Mouse (Mus musculus): Measurements from ENCODE around the gene Gli1. TPM values are rescaled to one million over a fixed set of nuclear protein-coding genes. Genes with fewer than 3 reads are reported as not detected.

The Gli1 gene
- polyA plus RNA-seq, 1 experiment from 2014 or later = 1.2 TPM

GRCm38 (mm10) chr10:127281316-127281715 lies 60.5 kb downstream of the Gli1 start:
- Histone ChIP-seq H3K4me1 (ENCODE audit: control insufficient read depth, insufficient read depth, low read length) (peaks cover 6% of the 10 kb centered on the region; the same call in 1 of the 2 replicates), H3K27me3 (ENCODE audit: control insufficient read depth, insufficient read depth, low read length) (no peaks in the 10 kb centered on the region), H3K4me2 (ENCODE audit: low read length) (no peak overlapping the region), H3K9ac (replicated peaks; ENCODE audit: low read length) (no peak overlapping the region), H3K36me3 (ENCODE audit: control insufficient read depth, insufficient read depth, low read length) (peaks cover 100% of the 10 kb centered on the region), H3K9me3 (ENCODE audit: control insufficient read depth, low read length) (no peaks in the 10 kb centered on the region), H3K4me3 (replicated peaks; ENCODE audit: low read depth, low read length) (no peak overlapping the region), H3K27ac (replicated peaks; ENCODE audit: low read depth, low read length) (no peak overlapping the region)
- ATAC-seq (ENCODE audit: low FRiP score, low TSS enrichment) (no peak), DNase-seq (no peak)
- 85% methylated on average over 8 of the region's 8 CpGs for WGBS

Other genes starting within 250 kb of the Gli1 start
- 82.1 and 82.7 TPM in 2 replicates for gene Os9, start 220.8 kb downstream of the Gli1 start, polyA plus RNA-seq (2014; fragmentation: Nextera tagmentation; extraction: Ambion mirVana)
- gene B4galnt1, start 176.7 kb downstream of the Gli1 start, polyA plus RNA-seq (2014; fragmentation: Nextera tagmentation; extraction: Ambion mirVana) = 66.8 and 74.1 TPM in 2 replicates
- 0.58 and 0.66 TPM in 2 replicates for gene Slc26a10, start 161.3 kb downstream of the Gli1 start, polyA plus RNA-seq (2014; fragmentation: Nextera tagmentation; extraction: Ambion mirVana)
- gene Arhgef25, start 151.9 kb downstream of the Gli1 start, polyA plus RNA-seq (2014; fragmentation: Nextera tagmentation; extraction: Ambion mirVana) = 19.0 and 19.6 TPM in 2 replicates
- gene Dtx3, start 146.2 kb downstream of the Gli1 start, polyA plus RNA-seq (2014; fragmentation: Nextera tagmentation; extraction: Ambion mirVana) = 219 and 244 TPM in 2 replicates
- gene Pip4k2c, start 130.4 kb downstream of the Gli1 start, polyA plus RNA-seq (2014; fragmentation: Nextera tagmentation; extraction: Ambion mirVana) = 12.5 and 14.6 TPM in 2 replicates
- gene Kif5a, start 78.6 kb downstream of the Gli1 start, polyA plus RNA-seq (2014; fragmentation: Nextera tagmentation; extraction: Ambion mirVana) = 75.3 and 94.7 TPM in 2 replicates
- 295 and 323 TPM in 2 replicates for gene Dctn2, start 75.6 kb downstream of the Gli1 start, polyA plus RNA-seq (2014; fragmentation: Nextera tagmentation; extraction: Ambion mirVana)
- gene Mbd6, start 53.0 kb downstream of the Gli1 start, polyA plus RNA-seq (2014; fragmentation: Nextera tagmentation; extraction: Ambion mirVana) = 17.4 and 18.0 TPM in 2 replicates
- 109 and 122 TPM in 2 replicates for gene Mars, start 30.2 kb downstream of the Gli1 start, polyA plus RNA-seq (2014; fragmentation: Nextera tagmentation; extraction: Ambion mirVana)
- gene Arhgap9, start 20.0 kb downstream of the Gli1 start, polyA plus RNA-seq (2014; fragmentation: Nextera tagmentation; extraction: Ambion mirVana) = 0.18 and 1.1 TPM in 2 replicates
- gene Inhbe, start 12.4 kb upstream of the Gli1 start, polyA plus RNA-seq (2014; fragmentation: Nextera tagmentation; extraction: Ambion mirVana) = 0.04 TPM in 1 of 2 replicates, not detected in the other
- not detected in 2 replicates for gene Inhbc, start 28.5 kb upstream of the Gli1 start, polyA plus RNA-seq (2014; fragmentation: Nextera tagmentation; extraction: Ambion mirVana)
- gene R3hdm2, start 38.4 kb upstream of the Gli1 start, polyA plus RNA-seq (2014; fragmentation: Nextera tagmentation; extraction: Ambion mirVana) = 34.0 and 39.8 TPM in 2 replicates
- 0.32 and 1.0 TPM in 2 replicates for gene Stac3, start 159.7 kb upstream of the Gli1 start, polyA plus RNA-seq (2014; fragmentation: Nextera tagmentation; extraction: Ambion mirVana)
- gene Ndufa4l2, start 173.0 kb upstream of the Gli1 start, polyA plus RNA-seq (2014; fragmentation: Nextera tagmentation; extraction: Ambion mirVana) = 14.2 and 18.6 TPM in 2 replicates
- gene Shmt2, start 180.5 kb upstream of the Gli1 start, polyA plus RNA-seq (2014; fragmentation: Nextera tagmentation; extraction: Ambion mirVana) = 48.9 and 50.7 TPM in 2 replicates
- 106 and 134 TPM in 2 replicates for gene Nxph4, start 192.6 kb upstream of the Gli1 start, polyA plus RNA-seq (2014; fragmentation: Nextera tagmentation; extraction: Ambion mirVana)